Mouse (Mus musculus): ENCODE data around the gene Ppfia2.

The Ppfia2 gene

DNA sequence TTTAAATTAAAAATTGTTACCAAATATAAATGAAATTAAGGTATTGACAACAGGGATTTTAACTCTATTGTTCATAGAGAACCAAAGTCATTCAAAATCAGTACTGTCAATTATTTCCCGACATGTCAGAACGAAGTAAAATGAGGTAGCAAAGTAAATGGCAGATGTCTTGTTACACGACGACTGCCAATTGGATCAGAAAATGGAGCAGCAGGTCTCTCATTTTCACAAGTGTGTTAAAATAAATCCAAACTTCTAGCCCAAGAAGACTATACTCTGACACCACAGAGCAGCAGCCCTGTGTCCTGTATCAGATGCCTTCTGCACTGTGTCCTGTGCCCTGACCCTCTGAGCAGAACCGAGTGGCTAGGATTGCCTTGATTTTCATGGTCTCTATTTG lies 454.2 kb downstream of the Ppfia2 start:
- CTCF ChIA-PET, result no interaction called here

DNA sequence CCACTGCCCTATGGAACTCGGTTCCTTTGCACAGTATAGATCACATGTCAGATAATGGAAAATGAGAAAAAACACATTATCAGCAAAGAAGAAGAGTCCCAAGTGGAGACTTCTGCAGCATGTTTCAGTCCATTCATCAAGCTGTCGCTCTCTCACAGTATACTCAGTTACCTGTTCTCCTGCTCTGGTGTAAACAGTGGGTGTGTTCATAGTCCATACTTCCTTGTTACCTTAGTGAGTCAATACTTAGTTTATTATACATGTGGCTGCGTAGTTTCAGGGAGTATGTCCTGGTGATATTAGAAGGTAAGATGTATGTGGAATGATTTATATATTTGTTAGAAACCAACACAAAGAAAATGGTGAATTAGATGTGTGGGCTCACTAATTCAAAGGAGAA lies 454.7 kb downstream of the Ppfia2 start:
- CTCF ChIA-PET, result no interaction called here

DNA sequence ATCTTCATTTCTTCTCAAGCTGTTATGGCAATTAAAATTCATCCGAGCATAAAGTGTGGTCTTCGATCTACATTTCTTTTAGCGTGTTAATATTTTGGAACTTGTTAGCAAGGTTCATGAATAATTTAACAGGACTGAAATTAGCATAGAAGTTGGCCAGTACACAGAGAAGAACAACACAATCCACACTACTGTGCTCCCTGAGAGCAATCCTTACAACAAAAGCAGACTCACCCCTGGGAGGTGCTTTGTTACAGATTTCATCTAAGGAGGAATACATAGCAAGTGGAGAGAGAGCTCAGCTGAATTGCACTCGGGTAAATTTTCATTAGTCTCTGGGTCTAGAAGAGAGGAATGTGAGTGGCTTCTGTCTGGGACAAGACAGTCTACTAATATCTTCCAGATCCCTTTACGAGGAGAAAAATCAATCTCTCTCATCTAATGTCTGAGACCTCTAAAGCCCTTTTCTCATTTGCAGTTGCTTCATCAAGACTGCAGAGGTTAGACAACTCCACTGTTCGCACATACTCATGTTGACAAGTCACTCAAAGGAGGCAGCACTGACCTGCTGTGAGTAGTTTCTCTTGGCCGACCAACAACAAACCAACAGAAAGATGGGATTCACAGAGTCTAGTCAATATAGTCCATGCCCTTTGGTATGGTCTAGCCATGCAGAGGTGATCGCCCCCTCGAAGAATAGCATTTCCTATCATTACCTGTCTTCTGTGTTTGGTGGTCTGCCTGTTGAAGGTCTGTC lies 458.6 kb downstream of the Ppfia2 start:
- CTCF ChIA-PET, result no interaction called here

DNA sequence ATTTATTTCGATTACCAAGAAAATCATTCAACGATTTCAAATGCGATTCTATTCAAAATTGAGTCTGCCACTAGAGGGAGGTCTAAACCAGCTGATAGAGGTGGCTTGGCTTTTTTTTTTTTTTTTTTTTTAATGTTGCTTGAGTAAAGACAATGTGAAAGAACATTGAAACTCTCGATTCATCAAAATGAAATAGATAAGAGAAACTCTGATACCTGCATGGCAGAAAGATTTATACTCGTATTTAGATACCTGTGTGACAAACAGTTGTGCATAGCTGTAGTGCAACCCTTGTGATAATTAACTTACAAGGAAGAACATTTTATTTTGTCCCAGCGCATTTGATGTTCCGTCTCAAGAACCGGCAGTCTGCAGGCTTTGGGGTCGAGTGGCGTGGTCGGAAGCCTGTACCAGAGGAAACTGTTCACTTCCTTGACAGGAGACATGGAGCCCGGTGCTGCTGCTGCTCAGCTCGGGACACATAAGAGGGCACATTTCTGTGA lies 462.5 kb downstream of the Ppfia2 start:
- CTCF ChIA-PET, result no interaction called here

DNA sequence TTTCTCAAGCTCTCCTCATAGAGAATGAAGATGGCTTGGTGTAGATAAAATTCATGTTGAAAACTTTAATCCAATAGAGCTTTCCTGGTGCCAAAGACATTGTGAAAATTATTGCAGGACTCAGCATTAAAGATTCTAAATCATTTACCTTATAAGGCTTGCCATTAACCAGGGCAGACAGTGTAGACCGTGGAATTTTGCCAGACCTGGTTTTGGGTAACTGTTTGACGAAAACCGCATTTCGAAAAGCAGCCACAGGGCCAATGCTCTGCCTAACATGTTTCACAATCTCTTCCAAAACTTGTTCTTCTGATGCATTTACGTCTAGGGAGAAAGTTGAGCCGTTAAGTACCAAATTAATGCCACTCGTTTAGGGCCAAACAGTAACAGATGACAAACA lies 466.9 kb downstream of the Ppfia2 start:
- CTCF ChIA-PET, result no interaction called here

DNA sequence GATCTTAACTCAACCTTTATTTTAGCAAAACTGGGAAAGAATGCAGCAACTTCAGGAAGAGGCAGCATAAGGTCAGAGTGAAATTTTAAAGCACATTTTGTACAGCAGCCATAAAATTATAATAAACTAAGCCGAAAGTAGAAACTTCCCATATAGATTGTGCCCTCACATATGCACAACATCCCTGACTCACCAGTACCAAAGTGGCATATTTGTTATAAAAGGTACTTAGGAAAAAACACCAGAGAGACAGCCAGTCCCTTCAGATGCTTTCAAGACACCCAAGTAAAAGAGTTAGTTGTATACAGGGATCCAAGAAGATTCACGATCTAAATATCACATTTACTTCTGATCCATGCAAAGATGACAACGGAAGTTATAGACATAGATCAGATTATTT lies 468.7 kb downstream of the Ppfia2 start:
- CTCF ChIA-PET, result no interaction called here

DNA sequence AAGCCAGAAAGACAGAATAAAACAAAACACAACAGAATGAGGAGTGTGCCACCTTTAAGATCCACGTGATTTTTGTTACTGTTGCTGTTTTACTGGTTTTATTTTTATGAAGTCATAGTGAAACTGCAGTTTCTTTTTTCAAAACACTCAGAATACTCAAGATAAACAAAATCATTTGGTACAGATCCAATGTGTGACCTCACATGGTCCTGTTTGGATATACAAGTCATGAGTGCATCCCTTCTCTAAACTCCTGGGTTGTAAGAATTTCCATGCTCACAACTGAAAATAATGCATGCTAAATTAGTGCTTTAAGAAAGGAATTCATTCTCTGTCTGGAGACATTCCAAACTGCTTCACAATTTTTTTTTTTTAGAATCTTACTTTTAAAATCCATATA lies 469.3 kb downstream of the Ppfia2 start:
- CTCF ChIA-PET, result no interaction called here

DNA sequence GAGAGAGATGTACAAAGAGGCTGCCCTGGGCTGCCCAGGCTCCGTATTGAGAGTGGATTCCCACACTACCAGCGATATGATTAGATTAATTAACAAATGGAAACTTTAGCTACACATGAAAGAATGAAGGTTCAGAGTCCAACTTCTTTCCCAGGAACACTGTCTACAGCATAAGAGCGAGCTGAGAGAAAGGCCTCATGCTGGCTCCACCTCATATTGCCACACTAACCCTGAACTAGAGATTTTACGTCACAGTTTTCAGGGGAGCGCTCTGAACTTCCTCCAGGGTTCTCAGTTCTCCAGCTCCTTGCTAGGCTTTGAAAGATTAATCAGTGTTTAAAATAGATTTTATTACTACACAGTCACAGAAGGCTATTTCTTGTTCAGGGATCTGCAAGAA lies 471.2 kb downstream of the Ppfia2 start:
- CTCF ChIA-PET, result no interaction called here

DNA sequence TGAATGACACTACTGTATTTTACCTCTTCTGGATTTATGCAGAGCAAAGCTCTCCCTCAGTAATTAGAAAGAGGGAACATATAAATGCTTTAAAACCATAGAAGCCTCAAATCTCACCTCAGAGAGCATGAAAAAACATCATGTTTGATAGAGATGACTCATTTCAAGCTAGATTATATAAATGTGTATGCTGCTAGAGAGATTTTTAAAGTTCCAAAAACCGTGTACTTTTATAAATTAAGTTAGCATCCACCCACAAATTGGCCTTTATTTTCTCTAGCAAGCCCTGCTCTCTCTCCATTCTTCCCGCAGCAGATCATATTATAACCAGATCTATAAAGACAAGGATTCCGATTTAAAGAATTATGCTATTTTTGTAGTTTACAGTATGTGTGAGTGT lies 488.9 kb downstream of the Ppfia2 start:
- CTCF ChIA-PET, result no interaction called here

DNA sequence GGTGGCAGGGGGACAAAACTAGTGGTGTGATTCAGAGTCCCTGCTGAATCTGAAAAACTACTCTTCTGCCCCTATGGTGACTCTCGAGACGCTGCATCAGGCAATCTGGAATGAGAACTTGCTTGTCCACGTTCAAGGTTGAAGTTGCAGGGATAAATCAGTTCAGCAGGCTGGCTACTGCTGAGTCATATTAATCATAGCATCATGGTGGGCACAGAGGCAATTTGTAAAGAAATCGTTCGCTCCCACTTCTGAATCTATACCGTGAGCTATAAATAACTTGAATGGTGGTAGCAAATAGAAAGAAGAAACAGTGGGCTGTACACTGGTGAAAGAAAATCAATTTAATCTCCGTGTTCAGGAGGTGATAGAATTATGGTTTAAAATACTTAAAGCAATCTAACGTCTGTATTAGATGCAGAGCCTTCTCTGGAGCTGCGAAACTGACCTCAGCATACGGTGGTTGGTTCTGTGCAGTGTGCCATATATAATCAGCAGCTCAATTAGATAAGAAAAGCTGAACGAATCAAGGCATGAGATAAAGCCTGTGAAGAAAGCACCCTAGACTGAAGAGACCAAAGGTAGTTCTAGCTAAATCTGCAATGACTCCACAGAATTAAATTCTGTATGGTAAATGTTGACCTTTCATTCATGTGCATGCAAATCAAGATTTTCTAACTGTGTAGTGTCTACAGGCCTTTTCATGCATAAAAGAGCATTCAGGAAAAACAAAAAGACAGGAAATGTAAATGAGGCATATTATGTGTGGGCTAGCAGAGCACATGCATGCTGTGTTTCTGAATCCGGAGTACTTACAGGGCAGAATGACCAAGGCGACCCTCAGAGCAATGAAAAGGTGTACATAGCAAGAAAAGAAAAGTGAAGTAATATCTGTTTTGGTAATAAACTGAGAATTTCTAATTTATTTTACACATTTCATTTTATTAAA lies 505.3 kb downstream of the Ppfia2 start:
- CTCF ChIA-PET, result no interaction called here

Data from spleen, embryonic (tissue).